Mouse (Mus musculus) kidney, postnatal 0 days (tissue): ENCODE results near the gene Acap2. TPM values are rescaled to one million over a fixed set of nuclear protein-coding genes. Genes with fewer than 3 reads are reported as not detected.

Experiments
- ATAC-seq: fragments of 200-750 bp; cut with Nextera tagmentation; replicated peaks from 2 replicates; pipeline ENCODE4 v1.8.0; 2017; ENCODE audit warnings: low read depth, moderate number of reproducible peaks, moderate TSS enrichment, moderate library complexity; ENCODE audit not compliant: low FRiP score
- DNase-seq: peaks from one replicate; pipeline ENCODE4 v3.0.0-alpha.2; 2016; ENCODE audit warnings: low spot score
- H3K27ac ChIP-seq: fragments of 300-500 bp; sonication (generic); 2 replicates; pipeline ENCODE4 v1.5.1; 2014; ENCODE audit warnings: mild to moderate bottlenecking
- H3K27me3 ChIP-seq: fragments of 300-500 bp; sonication (generic); 2 replicates; pipeline ENCODE4 v1.6.1; 2014; ENCODE audit warnings: low read length, mixed read lengths; ENCODE audit not compliant: insufficient read depth
- H3K36me3 ChIP-seq: fragments of 300-500 bp; sonication (generic); 2 replicates; pipeline ENCODE4 v1.6.1; 2014; ENCODE audit warnings: low read length, mixed read lengths; ENCODE audit not compliant: insufficient read depth
- H3K4me1 ChIP-seq: fragments of 300-500 bp; sonication (generic); replicated peaks from 2 replicates; pipeline ENCODE4 v1.6.1; 2014; ENCODE audit warnings: antibody characterized with exemption, low read length, mixed read lengths; ENCODE audit not compliant: insufficient read depth
- H3K4me2 ChIP-seq: fragments of 300-500 bp; sonication (generic); 2 replicates; pipeline ENCODE4 v1.6.1; 2014; ENCODE audit warnings: mild to moderate bottlenecking, low read length, moderate library complexity, mixed read lengths
- H3K4me3 ChIP-seq: fragments of 300-500 bp; sonication (generic); replicated peaks from 2 replicates; pipeline ENCODE4 v1.5.1; 2014; ENCODE audit warnings: low read depth, low read length
- H3K9ac ChIP-seq: fragments of 300-500 bp; sonication (generic); 2 replicates; pipeline ENCODE4 v1.6.1; 2014; ENCODE audit warnings: low read depth, low read length
- H3K9me3 ChIP-seq: fragments of 300-500 bp; sonication (generic); replicated peaks from 2 replicates; pipeline ENCODE4 v1.6.1; 2016; ENCODE audit warnings: low read length, inconsistent platforms, mixed read lengths
- CTCF ChIP-seq: IDR thresholded peaks from 2 replicates; pipeline ENCODE4 v1.5.1; 2016; ENCODE audit warnings: antibody characterized with exemption, low read depth, mild to moderate bottlenecking, moderate library complexity
- WGBS: fragments of 180-500 bp; shearing (Covaris S2); extraction: QIAGEN DNeasy Blood & Tissue Kit; methylation state at CpG from one replicate; pipeline ENCODE4 v1.1.7; 2014; 5-methylcytosine and 5-hydroxymethylcytosine counted together
- polyA plus RNA-seq: library from polyadenylated mRNA; unstranded; fragments of >200 nt; fragmentation: Nextera tagmentation; extraction: Ambion mirVana; gene quantifications from 2 replicates; pipeline ENCODE4 v1.2.1, GENCODE M21; 2015

Acap2 gene
- polyA plus RNA-seq, 1 experiment from 2014 or later: 12.9 TPM

GRCm38 (mm10) chr16:31076436-31076835, 124.6 kb downstream of the Acap2 start:
- no peaks in the 10 kb centered on the region for H3K9me3 ChIP-seq
- peaks cover 9% of the 10 kb centered on the region for H3K4me1 ChIP-seq
- no peak for TF ChIP-seq CTCF
- no peak overlapping the region for H3K4me3 ChIP-seq
- no peaks in the 10 kb centered on the region for H3K27me3 ChIP-seq
- no peak overlapping the region for H3K4me2 ChIP-seq
- ATAC-seq (no peak), DNase-seq (no peak)
- WGBS: 85% methylated on average over 8 of the region's 8 CpGs
- H3K27ac ChIP-seq: no peak overlapping the region
- no peaks in the 10 kb centered on the region for H3K36me3 ChIP-seq
- H3K9ac ChIP-seq: no peak overlapping the region

GRCm38 (mm10) chr16:31074324-31074908, 126.6 kb downstream of the Acap2 start:
- WGBS: 73% methylated on average over 3 of the region's 3 CpGs
- no peaks in the 10 kb centered on the region for H3K27me3 ChIP-seq
- no peak for ATAC-seq

GRCm38 (mm10) chr16:31071731-31072130, 129.3 kb downstream of the Acap2 start:
- DNase-seq: no peak
- no peak for ATAC-seq
- peaks cover 23% of the 10 kb centered on the region for H3K4me1 ChIP-seq
- no peaks in the 10 kb centered on the region for H3K27me3 ChIP-seq
- 91% methylated on average over 6 of the region's 6 CpGs for WGBS
- no peak overlapping the region for H3K4me2 ChIP-seq
- no peaks in the 10 kb centered on the region for H3K36me3 ChIP-seq
- H3K9ac ChIP-seq: no peak overlapping the region
- no peak for TF ChIP-seq CTCF
- no peak overlapping the region for H3K27ac ChIP-seq
- H3K4me3 ChIP-seq: no peak overlapping the region
- H3K9me3 ChIP-seq: no peaks in the 10 kb centered on the region

More at GRCm38 (mm10) chr16:31074324-31074908, 126.6 kb downstream of the Acap2 start:
- Histone ChIP-seq H3K9me3 (no peaks in the 10 kb centered on the region), H3K4me2 (no peak overlapping the region), H3K9ac (no peak overlapping the region), H3K36me3 (no peaks in the 10 kb centered on the region), H3K4me3 (no peak overlapping the region), H3K27ac (no peak overlapping the region), H3K4me1 (peaks cover 8% of the 10 kb centered on the region)
- TF ChIP-seq CTCF: no peak
- no peak for DNase-seq

- Histone ChIP-seq H3K4me1 (peaks cover 26% of the 10 kb centered on the region), H3K27ac (peak overlapping the region; percentile 60), H3K4me3 (no peak overlapping the region), H3K27me3 (no peaks in the 10 kb centered on the region), H3K36me3 (no peaks in the 10 kb centered on the region), H3K9ac (0 out of 2 replicates have a peak overlapping the region, but pooled peaks have one; percentile 8), H3K9me3 (no peaks in the 10 kb centered on the region), H3K4me2 (peak overlapping the region; percentile 48)
- WGBS: 11% methylated on average over 21 of the region's 21 CpGs
- ATAC-seq (peak; percentile 85), DNase-seq (peak; percentile 93)
- peak; percentile 98 for TF ChIP-seq CTCF
Observed at GRCm38 (mm10) chr16:31070358-31071133, 130.5 kb downstream of the Acap2 start.

- Histone ChIP-seq H3K36me3 (no peaks in the 10 kb centered on the region), H3K4me1 (peaks cover 26% of the 10 kb centered on the region), H3K27me3 (no peaks in the 10 kb centered on the region), H3K9ac (0 out of 2 replicates have a peak overlapping the region, but pooled peaks have one; percentile 8), H3K4me2 (no peak overlapping the region), H3K9me3 (no peaks in the 10 kb centered on the region), H3K4me3 (no peak overlapping the region), H3K27ac (no peak overlapping the region)
- DNase-seq: no peak
- no peak for TF ChIP-seq CTCF
- ATAC-seq: no peak
- 78% methylated on average over 14 of the region's 14 CpGs for WGBS
Observed at GRCm38 (mm10) chr16:31069211-31070166, 131.6 kb downstream of the Acap2 start.

GRCm38 (mm10) chr16:31068280-31068679, 132.8 kb downstream of the Acap2 start:
- peak; percentile 36 for DNase-seq
- H3K9me3 ChIP-seq: no peaks in the 10 kb centered on the region
- H3K27me3 ChIP-seq: no peaks in the 10 kb centered on the region
- no peak overlapping the region for H3K27ac ChIP-seq
- ATAC-seq: 0 out of 2 replicates have a peak, but pooled peaks have one; percentile 35
- H3K36me3 ChIP-seq: no peaks in the 10 kb centered on the region
- no peak overlapping the region for H3K4me2 ChIP-seq
- 42% methylated on average over 7 of the region's 7 CpGs for WGBS
- no peak for TF ChIP-seq CTCF
- no peak overlapping the region for H3K9ac ChIP-seq
- H3K4me1 ChIP-seq: peaks cover 26% of the 10 kb centered on the region
- H3K4me3 ChIP-seq: no peak overlapping the region
